Mouse (Mus musculus) hindbrain, postnatal 0 days (tissue): ENCODE results near the gene Adgrb3. TPM values are rescaled to one million over a fixed set of nuclear protein-coding genes. Genes with fewer than 3 reads are reported as not detected.
A peak's percentile ranks its signal among the peaks of the same experiment; 100 is the strongest.
"Not testable (repeated sequence)": the region's sequence is repeated elsewhere in the genome, so short reads cannot be mapped to it uniquely, and the experiment has no call there.

Experiments used
- ATAC-seq: fragments of 200-750 bp; cut with Nextera tagmentation; 2 replicates; pipeline ENCODE4 v1.8.0; 2017; ENCODE audit warnings: mild to moderate bottlenecking, moderate TSS enrichment, moderate library complexity
- DNase-seq: peaks from one replicate; pipeline ENCODE4 v3.0.0-alpha.2; 2015; ENCODE audit warnings: low spot score
- H3K27ac ChIP-seq: fragments of 300-500 bp; sonication (generic); 2 replicates; pipeline ENCODE4 v1.5.1; 2014; ENCODE audit warnings: mild to moderate bottlenecking
- H3K27me3 ChIP-seq: fragments of 300-500 bp; sonication (generic); 2 replicates; pipeline ENCODE4 v1.6.1; 2014; ENCODE audit warnings: low read length, mixed read lengths; ENCODE audit not compliant: insufficient read depth
- H3K36me3 ChIP-seq: fragments of 300-500 bp; sonication (generic); 2 replicates; pipeline ENCODE4 v1.6.1; 2014; ENCODE audit warnings: low read length, mixed read lengths; ENCODE audit not compliant: insufficient read depth
- H3K4me1 ChIP-seq: fragments of 300-500 bp; sonication (generic); 2 replicates; pipeline ENCODE4 v1.6.1; 2014; ENCODE audit warnings: antibody characterized with exemption, low read length, mixed read lengths; ENCODE audit not compliant: insufficient read depth
- H3K4me2 ChIP-seq: fragments of 300-500 bp; sonication (generic); 2 replicates; pipeline ENCODE4 v1.6.1; 2014; ENCODE audit warnings: low read depth, mild to moderate bottlenecking, low read length, moderate library complexity, mixed read lengths
- H3K4me3 ChIP-seq: fragments of 300-500 bp; sonication (generic); 2 replicates; pipeline ENCODE4 v1.5.1; 2014; ENCODE audit warnings: low read length
- H3K9ac ChIP-seq: fragments of 300-500 bp; sonication (generic); replicated peaks from 2 replicates; pipeline ENCODE4 v1.6.1; 2014; ENCODE audit warnings: mild to moderate bottlenecking, low read length, moderate library complexity, mixed read lengths
- H3K9me3 ChIP-seq: fragments of 300-500 bp; sonication (generic); 2 replicates; pipeline ENCODE4 v1.6.1; 2016; ENCODE audit warnings: low read length, mixed read lengths
- CTCF ChIP-seq: IDR thresholded peaks from 2 replicates; pipeline ENCODE4 v1.5.1; 2016; ENCODE audit warnings: antibody characterized with exemption, control low read depth, low read depth
- WGBS: fragments of 180-500 bp; shearing (Covaris S2); extraction: QIAGEN DNeasy Blood & Tissue Kit; methylation state at CpG from one replicate; pipeline ENCODE4 v1.1.7; 2014; 5-methylcytosine and 5-hydroxymethylcytosine counted together
- polyA plus RNA-seq: library from polyadenylated mRNA; unstranded; fragments of >200 nt; fragmentation: Nextera tagmentation; extraction: Ambion mirVana; gene quantifications from 2 replicates; pipeline ENCODE4 v1.2.1, GENCODE M21; 2015
- total RNA-seq: library from RNA; depleted of rRNA; stranded (reverse); fragments of >200 nt; gene quantifications from 2 replicates; pipeline ENCODE4 v1.2.3, GENCODE M21; 2014

The Adgrb3 gene
- total and polyA plus RNA-seq, 2 experiments from 2014 or later = 46.5 to 74.6 TPM

- no peaks in the 10 kb centered on the region for H3K4me1 ChIP-seq
- no peaks in the 10 kb centered on the region for H3K36me3 ChIP-seq
- H3K9ac ChIP-seq = no peak overlapping the region
- no peak overlapping the region for H3K4me3 ChIP-seq
- H3K9me3 ChIP-seq = no peaks in the 10 kb centered on the region
- H3K4me2 ChIP-seq = no peak overlapping the region
- TF ChIP-seq CTCF = peak; percentile 44
- ATAC-seq (no peak), DNase-seq (peak; percentile 47)
- no peaks in the 10 kb centered on the region for H3K27me3 ChIP-seq
- no peak overlapping the region for H3K27ac ChIP-seq
Observed at GRCm38 (mm10) chr1:25616954-25617353, 212.6 kb downstream of the Adgrb3 start.

DNA sequence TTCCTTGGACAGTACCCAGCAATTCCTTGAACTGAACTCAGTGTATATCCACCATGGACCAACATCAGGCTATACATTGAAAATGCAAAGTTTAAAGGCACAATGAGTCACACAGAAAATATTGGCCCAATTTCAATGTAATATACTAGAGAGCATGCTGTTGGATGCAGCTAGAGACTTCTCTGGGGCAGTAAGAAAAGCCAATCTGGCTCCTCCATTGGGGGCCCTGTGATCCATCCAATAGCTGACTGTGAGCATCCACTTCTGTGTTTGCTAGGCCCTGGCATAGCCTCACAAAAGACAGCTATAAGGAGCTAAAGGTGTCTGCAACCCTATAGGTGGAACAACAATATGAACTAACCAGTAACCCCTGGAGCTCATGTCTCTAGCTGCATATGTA, 218.7 kb downstream of the Adgrb3 start:
- not testable (repeated sequence) for H3K36me3 ChIP-seq, H3K4me2 ChIP-seq, H3K4me3 ChIP-seq, H3K9me3 ChIP-seq, DNase-seq, H3K27me3 ChIP-seq, ATAC-seq, H3K9ac ChIP-seq, H3K27ac ChIP-seq, H3K4me1 ChIP-seq

- TF ChIP-seq CTCF = no peak
- WGBS = 93% methylated on average over 5 of the region's 5 CpGs
- no peak for ATAC-seq
Observed at GRCm38 (mm10) chr1:25598941-25599340, 230.6 kb downstream of the Adgrb3 start.

GRCm38 (mm10) chr1:25588568-25589118, 240.9 kb downstream of the Adgrb3 start:
- DNase-seq (no peak), ATAC-seq (no peak)
- no peak overlapping the region for H3K27ac ChIP-seq
- WGBS = 52% methylated on average over 2 of the region's 2 CpGs
- H3K9ac ChIP-seq = no peak overlapping the region
- no peak for TF ChIP-seq CTCF
- H3K4me1 ChIP-seq = no peaks in the 10 kb centered on the region
- no peaks in the 10 kb centered on the region for H3K36me3 ChIP-seq
- no peak overlapping the region for H3K4me3 ChIP-seq
- H3K4me2 ChIP-seq = no peak overlapping the region
- no peaks in the 10 kb centered on the region for H3K27me3 ChIP-seq
- no peaks in the 10 kb centered on the region for H3K9me3 ChIP-seq

More at GRCm38 (mm10) chr1:25598941-25599340, 230.6 kb downstream of the Adgrb3 start:
- Histone ChIP-seq H3K27me3 (no peaks in the 10 kb centered on the region), H3K9me3 (0 out of 2 replicates have a peak, but pooled peaks cover 2% of the 10 kb centered on the region), H3K4me3 (no peak overlapping the region), H3K36me3 (no peaks in the 10 kb centered on the region), H3K4me2 (no peak overlapping the region), H3K27ac (no peak overlapping the region), H3K9ac (no peak overlapping the region), H3K4me1 (no peaks in the 10 kb centered on the region)
- no peak for DNase-seq

DNA sequence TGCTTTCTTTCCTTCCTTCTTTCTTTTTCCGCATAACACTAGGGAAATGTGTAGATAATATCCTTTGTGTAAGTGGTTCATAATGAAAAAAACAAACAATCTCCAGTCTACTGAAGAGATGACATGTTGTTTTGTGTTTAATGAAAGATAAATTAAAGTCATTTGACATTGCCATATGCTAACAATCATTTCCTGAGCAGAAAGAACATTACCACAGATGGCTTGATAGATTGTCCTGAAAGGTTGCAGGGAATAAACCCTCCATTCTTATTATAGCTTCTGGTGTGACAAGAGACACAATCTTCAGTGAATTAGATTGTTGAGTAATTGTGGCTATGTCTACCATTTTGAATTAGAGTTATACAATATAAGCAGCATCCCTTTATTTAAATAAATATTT, 247.8 kb downstream of the Adgrb3 start:
- H3K4me3 ChIP-seq = no peak overlapping the region
- H3K4me2 ChIP-seq = no peak overlapping the region
- no peaks in the 10 kb centered on the region for H3K4me1 ChIP-seq
- H3K9me3 ChIP-seq = no peaks in the 10 kb centered on the region
- no peak overlapping the region for H3K27ac ChIP-seq
- H3K36me3 ChIP-seq = no peaks in the 10 kb centered on the region
- WGBS = 83% methylated on average over 1 of the region's 1 CpGs
- no peak for ATAC-seq
- DNase-seq = no peak
- no peaks in the 10 kb centered on the region for H3K27me3 ChIP-seq
- TF ChIP-seq CTCF = no peak
- H3K9ac ChIP-seq = no peak overlapping the region

DNA sequence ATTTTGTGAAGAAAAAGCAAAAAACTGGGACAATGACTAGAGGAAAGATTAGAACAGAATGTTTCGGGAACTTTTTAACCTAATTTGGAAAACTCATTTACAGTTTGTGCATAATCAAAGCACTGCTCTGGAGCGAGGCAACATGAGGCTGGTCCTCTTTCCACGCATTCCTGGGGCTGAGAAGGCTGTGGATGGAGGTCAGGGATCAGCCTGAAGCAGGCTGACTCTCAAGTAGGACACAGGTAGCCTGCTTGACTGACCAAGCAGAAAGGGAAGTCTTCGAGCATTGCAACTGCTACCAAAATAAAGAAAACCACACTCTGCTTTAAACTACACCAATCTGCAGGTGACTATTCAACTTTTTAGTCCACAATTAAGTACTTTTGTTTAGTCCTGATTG, 251.7 kb downstream of the Adgrb3 start:
- H3K27ac ChIP-seq = no peak overlapping the region
- H3K9ac ChIP-seq = no peak overlapping the region
- no peak overlapping the region for H3K4me3 ChIP-seq
- no peaks in the 10 kb centered on the region for H3K36me3 ChIP-seq
- ATAC-seq (no peak), DNase-seq (no peak)
- no peaks in the 10 kb centered on the region for H3K27me3 ChIP-seq
- no peaks in the 10 kb centered on the region for H3K9me3 ChIP-seq
- H3K4me2 ChIP-seq = no peak overlapping the region
- H3K4me1 ChIP-seq = no peaks in the 10 kb centered on the region
- 65% methylated on average over 4 of the region's 4 CpGs for WGBS
- TF ChIP-seq CTCF = no peak

DNA sequence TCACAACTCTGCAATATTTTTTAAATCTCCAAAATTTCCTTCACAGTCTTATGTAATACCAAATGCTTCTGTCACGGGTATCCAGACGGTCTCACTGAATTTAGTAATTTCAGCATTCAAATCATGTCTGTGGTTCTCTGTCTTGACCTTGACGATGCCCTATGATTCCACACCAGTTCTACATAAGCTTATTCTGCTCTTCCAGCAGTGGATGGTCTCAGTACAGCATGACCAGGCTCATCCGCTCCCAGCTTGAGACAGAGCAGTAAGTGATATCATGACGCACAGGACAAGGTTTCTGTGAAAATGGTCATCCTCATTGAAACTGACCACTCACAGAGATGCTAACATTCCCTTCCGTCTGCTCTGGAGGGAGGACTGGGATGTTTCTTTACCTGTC, 252.9 kb downstream of the Adgrb3 start:
- TF ChIP-seq CTCF = no peak
- Histone ChIP-seq H3K9ac (no peak overlapping the region), H3K36me3 (no peaks in the 10 kb centered on the region), H3K4me2 (no peak overlapping the region), H3K27ac (no peak overlapping the region), H3K4me1 (no peaks in the 10 kb centered on the region), H3K27me3 (no peaks in the 10 kb centered on the region), H3K4me3 (no peak overlapping the region), H3K9me3 (no peaks in the 10 kb centered on the region)
- DNase-seq (no peak), ATAC-seq (no peak)
- WGBS = 88% methylated on average over 6 of the region's 6 CpGs
